ENCODE assay signal across 24 mouse cellular contexts in the genomic region with DNA sequence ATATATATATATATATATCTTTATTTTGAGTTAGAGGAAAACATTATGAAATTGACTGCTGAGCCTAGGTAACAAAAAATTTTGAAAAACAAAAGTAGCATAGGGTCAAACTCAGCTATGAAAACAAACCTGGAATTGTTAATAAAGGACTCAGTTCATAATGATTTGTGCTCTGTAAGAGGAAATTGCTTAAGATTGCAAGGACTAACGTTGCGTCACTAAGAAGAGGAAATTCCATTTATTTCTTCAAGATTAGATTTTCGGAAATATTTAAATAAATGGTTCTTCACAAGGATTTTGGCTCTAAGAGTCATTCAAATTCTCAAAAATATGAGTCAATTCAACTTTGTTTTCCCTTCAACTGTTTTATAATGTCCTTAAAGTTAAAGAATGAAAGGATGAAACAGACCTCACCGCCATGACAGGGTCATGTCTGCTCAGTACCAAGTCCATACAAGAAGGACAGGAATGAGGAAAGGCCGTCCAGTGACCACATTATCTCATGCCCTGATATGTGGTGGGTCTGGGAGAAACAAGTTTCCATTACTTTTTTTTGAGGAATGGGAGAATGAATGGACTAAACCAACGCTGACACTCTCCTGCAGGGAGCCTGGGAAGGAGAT. TPM values are rescaled to one million over a fixed set of nuclear protein-coding genes. Genes with fewer than 3 reads are reported as not detected.
"Had no signal": no experiment of that assay in that cellular context is flagged by ENCODE, and none has a peak within 500 bp of the region (broad histone marks: within the 10 kb centered on the region; RNA-seq: fewer than 3 reads in every experiment).

No protein-coding gene starts in this region.

- ATAC-seq: hindbrain, postnatal 0 days; intestine, embryonic 16.5 days had no signal

- H3K4me3 ChIP-seq: gastrocnemius, adult 2 months; heart, adult 2 months; hindbrain, embryonic 13.5 days; hindbrain, embryonic 15.5 days; left cerebral cortex, adult 2 months; limb, embryonic 13.5 days; limb, embryonic 15.5 days; liver, embryonic 13.5 days; liver, embryonic 15.5 days had no signal

- H3K4me1 ChIP-seq: hindbrain, embryonic 13.5 days; hindbrain, embryonic 15.5 days; limb, embryonic 13.5 days; limb, embryonic 15.5 days; liver, embryonic 13.5 days; liver, embryonic 15.5 days had no signal

- H3K4me2 ChIP-seq: heart, embryonic 11.5 days; hindbrain, embryonic 13.5 days; hindbrain, embryonic 15.5 days; limb, embryonic 13.5 days; limb, embryonic 15.5 days; liver, embryonic 13.5 days; liver, embryonic 15.5 days had no signal

- DNase-seq: gastrocnemius, adult 2 months; gastrocnemius, postnatal 10 days; gastrocnemius, postnatal 25 days; heart, adult 2 months; heart, postnatal 10 days; heart, postnatal 36 days; kidney, adult 11 months; kidney, adult 8-10 months; kidney, postnatal 10 days; kidney, postnatal 36 days; layer of hippocampus, adult 9-11 months; layer of hippocampus, postnatal 36 days; left cerebral cortex, postnatal 4 days; liver, embryonic 13.5 days had no signal

- H3K36me3 ChIP-seq: hindbrain, embryonic 13.5 days; hindbrain, embryonic 15.5 days; limb, embryonic 13.5 days; limb, embryonic 15.5 days; liver, embryonic 13.5 days; liver, embryonic 15.5 days had no signal

- H3K9me3 ChIP-seq: hindbrain, embryonic 13.5 days; hindbrain, embryonic 15.5 days; limb, embryonic 13.5 days; limb, embryonic 15.5 days; liver, embryonic 13.5 days; liver, embryonic 15.5 days had no signal

- H3K9ac ChIP-seq: hindbrain, embryonic 13.5 days; hindbrain, embryonic 15.5 days; limb, embryonic 13.5 days; limb, embryonic 15.5 days; liver, embryonic 13.5 days; liver, embryonic 15.5 days had no signal

- H3K27me3 ChIP-seq: hindbrain, embryonic 13.5 days; hindbrain, embryonic 15.5 days; limb, embryonic 13.5 days; limb, embryonic 15.5 days; liver, embryonic 13.5 days; liver, embryonic 15.5 days had no signal

- H3K27ac ChIP-seq: gastrocnemius, adult 2 months; heart, adult 2 months; hindbrain, embryonic 13.5 days; hindbrain, embryonic 15.5 days; hindbrain, postnatal 0 days; left cerebral cortex, adult 2 months; limb, embryonic 13.5 days; limb, embryonic 15.5 days; liver, embryonic 13.5 days; liver, embryonic 15.5 days had no signal

RNA-seq across cellular contexts. Expression of gene Frzb, which starts 14.1 kb away (rescaled TPM):
- total RNA-seq: hematopoietic stem cell, adult 5-6 weeks had no signal
